Mouse (Mus musculus) lung, embryonic 15.5 days (tissue): Measurements from ENCODE around the gene Sparc. TPM values are rescaled to one million over a fixed set of nuclear protein-coding genes. Genes with fewer than 3 reads are reported as not detected.

Source experiments
- ATAC-seq: fragments of 200-750 bp; cut with Nextera tagmentation; 2 replicates; pipeline ENCODE4 v1.8.0; 2017; ENCODE audit warnings: moderate number of reproducible peaks, borderline replicate concordance; ENCODE audit not compliant: low FRiP score, low TSS enrichment; ENCODE audit errors: extremely low read depth
- H3K27ac ChIP-seq: fragments of 300-500 bp; sonication (generic); 2 replicates; pipeline ENCODE4 v1.5.1; 2015; ENCODE audit warnings: moderate library complexity, mild to moderate bottlenecking, inconsistent platforms
- H3K27me3 ChIP-seq: fragments of 300-500 bp; sonication (generic); 2 replicates; pipeline ENCODE4 v1.6.1; 2015; ENCODE audit warnings: inconsistent platforms
- H3K36me3 ChIP-seq: fragments of 300-500 bp; sonication (generic); 2 replicates; pipeline ENCODE4 v1.6.1; 2015; ENCODE audit warnings: inconsistent platforms
- H3K4me1 ChIP-seq: fragments of 300-500 bp; sonication (generic); 2 replicates; pipeline ENCODE4 v1.6.1; 2015; ENCODE audit warnings: inconsistent platforms
- H3K4me2 ChIP-seq: fragments of 300-500 bp; sonication (generic); 2 replicates; pipeline ENCODE4 v1.6.1; 2015; ENCODE audit warnings: inconsistent platforms, mild to moderate bottlenecking, moderate library complexity
- H3K4me3 ChIP-seq: fragments of 300-500 bp; sonication (generic); 2 replicates; pipeline ENCODE4 v1.5.1; 2015; ENCODE audit warnings: mild to moderate bottlenecking, inconsistent platforms
- H3K9ac ChIP-seq: fragments of 300-500 bp; sonication (generic); 2 replicates; pipeline ENCODE4 v1.6.1; 2015; ENCODE audit warnings: inconsistent platforms
- H3K9me3 ChIP-seq: fragments of 300-500 bp; sonication (generic); 2 replicates; pipeline ENCODE4 v1.6.1; 2016; ENCODE audit warnings: inconsistent platforms
- WGBS: fragments of 180-500 bp; shearing (Covaris S2); methylation state at CpG from one replicate; pipeline ENCODE4 v1.1.7; 2015; 5-methylcytosine and 5-hydroxymethylcytosine counted together
- polyA plus RNA-seq: library from polyadenylated mRNA; unstranded; fragments of >200 nt; fragmentation: Nextera tagmentation; extraction: Ambion mirVana; gene quantifications from 2 replicates; pipeline ENCODE4 v1.2.1, GENCODE M21; 2015

Sparc gene
- polyA plus RNA-seq, 1 experiment from 2014 or later: 2,059 TPM

- H3K27ac ChIP-seq: peak overlapping the region; percentile 60
- peak overlapping the region; percentile 36 for H3K4me2 ChIP-seq
- 42% methylated on average over 9 of the region's 9 CpGs for WGBS
- no peaks in the 10 kb centered on the region for H3K9me3 ChIP-seq
- H3K36me3 ChIP-seq: peaks cover 11% of the 10 kb centered on the region
- H3K4me1 ChIP-seq: peaks cover 69% of the 10 kb centered on the region
- no peaks in the 10 kb centered on the region for H3K27me3 ChIP-seq
- no peak overlapping the region for H3K9ac ChIP-seq
- no peak overlapping the region for H3K4me3 ChIP-seq
- ATAC-seq: no peak
Observed at GRCm38 (mm10) chr11:55415036-55415704, 7.8 kb downstream of the Sparc start.

GRCm38 (mm10) chr11:55414314-55414713, 8.7 kb downstream of the Sparc start:
- WGBS: 39% methylated on average over 5 of the region's 5 CpGs
- Histone ChIP-seq H3K9ac (no peak overlapping the region), H3K27me3 (no peaks in the 10 kb centered on the region), H3K4me3 (no peak overlapping the region), H3K4me2 (peak overlapping the region; percentile 7; the same call in 1 of the 2 replicates), H3K9me3 (no peaks in the 10 kb centered on the region), H3K27ac (peak overlapping the region; percentile 60), H3K36me3 (peaks cover 19% of the 10 kb centered on the region), H3K4me1 (peaks cover 65% of the 10 kb centered on the region)
- no peak for ATAC-seq

- peaks cover 65% of the 10 kb centered on the region for H3K4me1 ChIP-seq
- H3K9ac ChIP-seq: no peak overlapping the region
- no peaks in the 10 kb centered on the region for H3K9me3 ChIP-seq
- no peaks in the 10 kb centered on the region for H3K27me3 ChIP-seq
- no peak overlapping the region for H3K4me3 ChIP-seq
- no peak overlapping the region for H3K27ac ChIP-seq
- peaks cover 28% of the 10 kb centered on the region for H3K36me3 ChIP-seq
- no peak overlapping the region for H3K4me2 ChIP-seq
- no peak for ATAC-seq
- 92% methylated on average over 2 of the region's 2 CpGs for WGBS
Observed at GRCm38 (mm10) chr11:55413416-55413796, 9.6 kb downstream of the Sparc start.

- 90% methylated on average over 10 of the region's 10 CpGs for WGBS
- ATAC-seq: no peak
- H3K27me3 ChIP-seq: no peaks in the 10 kb centered on the region
- H3K4me1 ChIP-seq: peaks cover 65% of the 10 kb centered on the region
- H3K36me3 ChIP-seq: peaks cover 34% of the 10 kb centered on the region
- H3K9me3 ChIP-seq: no peaks in the 10 kb centered on the region
- no peak overlapping the region for H3K4me3 ChIP-seq
- H3K27ac ChIP-seq: peak overlapping the region; percentile 59; the same call in 1 of the 2 replicates
- H3K9ac ChIP-seq: no peak overlapping the region
- no peak overlapping the region for H3K4me2 ChIP-seq
Observed at GRCm38 (mm10) chr11:55412680-55413415, 10.1 kb downstream of the Sparc start.

- H3K27ac ChIP-seq: peak overlapping the region; percentile 59
- no peak overlapping the region for H3K4me3 ChIP-seq
- H3K9ac ChIP-seq: no peak overlapping the region
- H3K4me1 ChIP-seq: peaks cover 61% of the 10 kb centered on the region
- H3K27me3 ChIP-seq: no peaks in the 10 kb centered on the region
- H3K36me3 ChIP-seq: peaks cover 42% of the 10 kb centered on the region
- ATAC-seq: no peak
- no peaks in the 10 kb centered on the region for H3K9me3 ChIP-seq
- H3K4me2 ChIP-seq: no peak overlapping the region
- WGBS: 76% methylated on average over 7 of the region's 7 CpGs
Observed at GRCm38 (mm10) chr11:55412034-55412433, 10.9 kb downstream of the Sparc start.

GRCm38 (mm10) chr11:55410502-55410901, 12.5 kb downstream of the Sparc start:
- no peak overlapping the region for H3K4me3 ChIP-seq
- ATAC-seq: no peak
- H3K27me3 ChIP-seq: no peaks in the 10 kb centered on the region
- H3K9me3 ChIP-seq: no peaks in the 10 kb centered on the region
- H3K27ac ChIP-seq: peak overlapping the region; percentile 59
- no peak overlapping the region for H3K4me2 ChIP-seq
- H3K36me3 ChIP-seq: peaks cover 57% of the 10 kb centered on the region
- no peak overlapping the region for H3K9ac ChIP-seq
- peaks cover 54% of the 10 kb centered on the region for H3K4me1 ChIP-seq
- WGBS: 47% methylated on average over 3 of the region's 3 CpGs

GRCm38 (mm10) chr11:55410005-55410404, 13.0 kb downstream of the Sparc start:
- Histone ChIP-seq H3K27ac (peak overlapping the region; percentile 55; the same call in 1 of the 2 replicates), H3K4me3 (no peak overlapping the region), H3K9ac (no peak overlapping the region), H3K27me3 (no peaks in the 10 kb centered on the region), H3K36me3 (peaks cover 62% of the 10 kb centered on the region), H3K4me1 (peaks cover 54% of the 10 kb centered on the region), H3K9me3 (no peaks in the 10 kb centered on the region), H3K4me2 (no peak overlapping the region)
- no peak for ATAC-seq
- 68% methylated on average over 3 of the region's 3 CpGs for WGBS

GRCm38 (mm10) chr11:55407133-55407532, 15.8 kb downstream of the Sparc start:
- H3K36me3 ChIP-seq: peaks cover 82% of the 10 kb centered on the region
- WGBS: 88% methylated on average over 4 of the region's 4 CpGs
- no peak overlapping the region for H3K4me2 ChIP-seq
- peaks cover 28% of the 10 kb centered on the region for H3K4me1 ChIP-seq
- no peaks in the 10 kb centered on the region for H3K9me3 ChIP-seq
- no peak overlapping the region for H3K4me3 ChIP-seq
- ATAC-seq: no peak
- peak overlapping the region; percentile 68 for H3K27ac ChIP-seq
- no peak overlapping the region for H3K9ac ChIP-seq
- H3K27me3 ChIP-seq: no peaks in the 10 kb centered on the region

GRCm38 (mm10) chr11:55405601-55406469, 17.1 kb downstream of the Sparc start:
- no peaks in the 10 kb centered on the region for H3K9me3 ChIP-seq
- peak; percentile 85 for ATAC-seq
- peaks cover 19% of the 10 kb centered on the region; the same call in 1 of the 2 replicates for H3K4me1 ChIP-seq
- 49% methylated on average over 8 of the region's 8 CpGs for WGBS
- H3K4me2 ChIP-seq: no peak overlapping the region
- H3K36me3 ChIP-seq: peaks cover 92% of the 10 kb centered on the region
- H3K27ac ChIP-seq: peak overlapping the region; percentile 68
- no peaks in the 10 kb centered on the region for H3K27me3 ChIP-seq
- H3K4me3 ChIP-seq: no peak overlapping the region
- no peak overlapping the region for H3K9ac ChIP-seq

GRCm38 (mm10) chr11:55404659-55405457, 18.1 kb downstream of the Sparc start:
- H3K4me1 ChIP-seq: peaks cover 16% of the 10 kb centered on the region; the same call in 1 of the 2 replicates
- no peak overlapping the region for H3K9ac ChIP-seq
- WGBS: 72% methylated on average over 9 of the region's 9 CpGs
- H3K9me3 ChIP-seq: no peaks in the 10 kb centered on the region
- H3K27me3 ChIP-seq: no peaks in the 10 kb centered on the region
- peak overlapping the region; percentile 68 for H3K27ac ChIP-seq
- ATAC-seq: no peak
- H3K36me3 ChIP-seq: peaks cover 94% of the 10 kb centered on the region
- no peak overlapping the region for H3K4me3 ChIP-seq
- H3K4me2 ChIP-seq: no peak overlapping the region

- H3K4me2 ChIP-seq: no peak overlapping the region
- no peaks in the 10 kb centered on the region for H3K27me3 ChIP-seq
- no peak overlapping the region for H3K9ac ChIP-seq
- H3K9me3 ChIP-seq: no peaks in the 10 kb centered on the region
- H3K27ac ChIP-seq: no peak overlapping the region
- H3K4me3 ChIP-seq: no peak overlapping the region
- H3K4me1 ChIP-seq: peaks cover 12% of the 10 kb centered on the region; the same call in 1 of the 2 replicates
- 71% methylated on average over 2 of the region's 2 CpGs for WGBS
- peaks cover 88% of the 10 kb centered on the region for H3K36me3 ChIP-seq
- peak; percentile 29; the same call in 1 of the 2 replicates for ATAC-seq
Observed at GRCm38 (mm10) chr11:55400863-55401262, 22.1 kb downstream of the Sparc start.
